Mouse (Mus musculus): ENCODE data around the gene Rasgef1c. TPM values are rescaled to one million over a fixed set of nuclear protein-coding genes. Genes with fewer than 3 reads are reported as not detected.

Rasgef1c gene
- total RNA-seq, 2 experiments from 2014 or later: 0.13 to 0.31 TPM

DNA sequence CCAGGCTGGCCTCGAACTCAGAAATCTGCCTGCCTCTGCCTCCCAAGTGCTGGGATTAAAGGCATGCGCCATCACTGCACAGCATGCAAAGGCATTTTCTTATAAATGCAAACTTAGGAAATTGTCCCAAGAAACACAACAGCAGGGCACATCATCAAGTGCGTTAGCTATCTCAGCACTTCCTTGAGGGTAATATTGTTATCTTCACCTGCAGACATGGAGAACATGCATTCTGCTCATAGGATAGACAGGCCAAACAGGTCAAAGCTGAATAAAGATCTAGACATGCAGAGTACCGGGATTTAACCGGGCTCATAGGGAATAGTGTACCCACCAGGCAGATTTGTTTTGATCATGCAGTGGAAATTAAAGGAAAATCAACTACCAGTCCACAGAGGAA is 9.6 kb upstream of the Rasgef1c start:
- no peak for DNase-seq
- no peak for TF ChIP-seq CTCF (IDR thresholded peaks at IDR 0.05)
- intact Hi-C loops (cut with DNase I): no loop called here
- Histone ChIP-seq H3K4me3 (no peak overlapping the region), H3K27ac (no peak overlapping the region)

DNA sequence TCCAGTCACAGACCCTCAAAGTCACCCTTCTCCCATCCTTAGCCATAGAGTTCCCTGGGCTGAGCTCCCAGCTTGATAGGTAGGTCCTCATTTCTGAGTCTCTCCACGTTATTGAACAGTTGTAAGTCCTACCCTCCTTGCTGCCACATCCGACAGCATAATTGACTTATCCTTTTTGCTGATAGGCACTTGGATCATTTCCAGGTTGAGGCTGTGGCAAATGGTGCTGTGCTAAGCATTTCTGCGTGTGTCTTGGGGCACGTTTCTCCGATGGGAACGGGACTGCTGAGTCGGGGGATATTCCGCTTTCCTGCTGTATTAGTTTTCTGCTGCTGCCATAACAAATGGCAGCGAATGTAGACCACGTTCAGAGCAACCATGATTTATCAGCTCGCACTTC is 7.8 kb upstream of the Rasgef1c start:
- no peak for TF ChIP-seq CTCF (IDR thresholded peaks at IDR 0.05)
- H3K27ac ChIP-seq: no peak overlapping the region
- DNase-seq: no peak
- H3K4me3 ChIP-seq: no peak overlapping the region
- intact Hi-C loops (cut with DNase I): no loop called here

- no peak overlapping the region for H3K4me3 ChIP-seq
- no peak for DNase-seq
- intact Hi-C loops (cut with DNase I): no loop called here
- H3K27ac ChIP-seq: no peak overlapping the region
- TF ChIP-seq CTCF (IDR thresholded peaks at IDR 0.05): no peak
These were observed 5.6 kb upstream of the Rasgef1c start for GRCm38 (mm10) chr11:49895966-49896590.

DNA sequence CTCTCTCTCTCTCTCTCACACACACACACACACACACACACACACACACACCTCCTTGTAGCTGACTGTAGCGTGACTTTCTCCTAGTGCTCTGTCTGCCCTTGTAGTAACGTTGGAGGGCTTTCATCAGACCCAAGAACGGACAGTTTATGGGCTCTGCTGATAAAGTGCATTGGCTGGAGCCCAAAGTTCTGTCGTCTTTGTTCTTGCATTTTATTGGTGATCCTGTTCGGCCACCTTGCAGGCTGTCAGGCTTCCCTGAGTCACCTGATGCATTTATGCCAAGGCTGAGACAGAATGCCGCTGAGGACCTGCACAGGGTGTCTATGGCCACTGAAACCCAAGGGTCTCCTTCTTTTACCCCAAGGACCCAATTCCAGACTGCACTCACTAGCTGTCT is 1.6 kb upstream of the Rasgef1c start:
- TF ChIP-seq CTCF (IDR thresholded peaks at IDR 0.05): no peak
- intact Hi-C loops (cut with DNase I): loop anchor here (5.0 kb wide), 1 partner anchor 57 kb away; no protein-coding TSS in a partner anchor
- Histone ChIP-seq H3K4me3 (no peak overlapping the region), H3K27ac (no peak overlapping the region)
- DNase-seq: no peak

- no peak for TF ChIP-seq CTCF (IDR thresholded peaks at IDR 0.05)
- Histone ChIP-seq H3K27ac (no peak overlapping the region; the same call in 1 of the 2 replicates), H3K4me3 (peak overlapping the region; percentile 73)
- no peak for DNase-seq
- intact Hi-C loops (cut with DNase I): loop anchor here (5.0 kb wide), 1 partner anchor 56 kb away; no protein-coding TSS in a partner anchor
These were observed 525 bp upstream of the Rasgef1c start for GRCm38 (mm10) chr11:49900962-49901658.

GRCm38 (mm10) chr11:49903333-49903732 is 1.7 kb downstream of the Rasgef1c start:
- H3K27ac ChIP-seq: no peak overlapping the region
- peak; percentile 90 for TF ChIP-seq CTCF (IDR thresholded peaks at IDR 0.05)
- intact Hi-C loops (cut with DNase I): loop anchor here (5.0 kb wide), 1 partner anchor 54 kb away; no protein-coding TSS in a partner anchor

GRCm38 (mm10) chr11:49918521-49919180 is 17.0 kb downstream of the Rasgef1c start:
- intact Hi-C loops (cut with DNase I): no loop called here

More at GRCm38 (mm10) chr11:49903333-49903732, 1.7 kb downstream of the Rasgef1c start:
- no peak overlapping the region for H3K4me3 ChIP-seq
- DNase-seq: peak; percentile 72

DNA sequence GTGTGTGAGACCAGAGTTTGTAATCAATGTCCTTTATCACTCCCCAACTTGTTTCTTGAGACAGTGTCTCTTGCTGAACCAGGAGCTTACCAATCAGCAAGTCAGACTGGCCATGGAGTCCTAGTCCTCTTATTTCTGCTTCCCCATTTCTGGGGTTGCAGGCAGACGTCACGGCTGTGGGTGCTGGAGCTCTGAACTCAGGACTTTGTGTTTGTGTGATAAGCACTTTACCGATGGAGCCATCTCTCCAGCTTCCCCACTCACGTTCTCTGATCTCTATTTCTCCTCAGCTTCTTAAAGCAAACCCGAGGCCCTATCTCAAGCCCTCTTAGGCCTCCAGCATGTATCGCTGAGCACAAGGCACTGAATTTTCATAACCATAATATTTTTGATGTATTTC is 17.7 kb downstream of the Rasgef1c start:
- H3K27ac ChIP-seq: no peak overlapping the region
- intact Hi-C loops (cut with DNase I): no loop called here
- DNase-seq: no peak
- H3K4me3 ChIP-seq: no peak overlapping the region
- TF ChIP-seq CTCF (IDR thresholded peaks at IDR 0.05): no peak

More at GRCm38 (mm10) chr11:49918521-49919180, 17.0 kb downstream of the Rasgef1c start:
- Histone ChIP-seq H3K4me3 (no peak overlapping the region), H3K27ac (no peak overlapping the region)
- no peak for TF ChIP-seq CTCF (IDR thresholded peaks at IDR 0.05)
- DNase-seq: no peak

GRCm38 (mm10) chr11:49923539-49923938 is 21.9 kb downstream of the Rasgef1c start:
- TF ChIP-seq CTCF (IDR thresholded peaks at IDR 0.05): no peak
- intact Hi-C loops (cut with DNase I): no loop called here

GRCm38 (mm10) chr11:49926183-49926582 is 24.5 kb downstream of the Rasgef1c start:
- intact Hi-C loops (cut with DNase I): no loop called here
- no peak for TF ChIP-seq CTCF (IDR thresholded peaks at IDR 0.05)
- no peak overlapping the region for H3K4me3 ChIP-seq
- no peak overlapping the region for H3K27ac ChIP-seq
- DNase-seq: no peak

More at GRCm38 (mm10) chr11:49923539-49923938, 21.9 kb downstream of the Rasgef1c start:
- Histone ChIP-seq H3K27ac (no peak overlapping the region), H3K4me3 (no peak overlapping the region)
- DNase-seq: no peak

DNA sequence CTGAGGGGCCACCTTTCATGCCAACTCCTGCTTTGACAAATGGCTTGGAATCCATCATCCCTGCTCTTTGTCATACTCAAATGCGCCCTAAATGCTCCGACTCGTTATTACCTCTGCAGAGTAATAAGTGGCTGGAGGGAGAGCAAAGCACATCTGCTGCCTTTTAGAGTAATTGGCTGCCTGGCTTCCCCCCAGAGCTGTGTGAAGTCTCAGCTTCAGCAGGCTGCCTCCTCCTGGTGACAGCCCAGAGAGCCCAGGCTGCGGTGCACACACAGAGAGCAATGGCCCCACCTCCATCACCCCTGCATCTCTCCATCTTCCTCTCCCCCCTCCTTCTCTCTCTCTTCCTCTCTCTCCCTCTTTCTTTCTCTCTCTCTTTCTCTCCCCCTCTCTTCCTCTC is 25.5 kb downstream of the Rasgef1c start:
- intact Hi-C loops (cut with DNase I): no loop called here
- Histone ChIP-seq H3K27ac (no peak overlapping the region), H3K4me3 (no peak overlapping the region)
- DNase-seq: no peak
- no peak for TF ChIP-seq CTCF (IDR thresholded peaks at IDR 0.05)

DNA sequence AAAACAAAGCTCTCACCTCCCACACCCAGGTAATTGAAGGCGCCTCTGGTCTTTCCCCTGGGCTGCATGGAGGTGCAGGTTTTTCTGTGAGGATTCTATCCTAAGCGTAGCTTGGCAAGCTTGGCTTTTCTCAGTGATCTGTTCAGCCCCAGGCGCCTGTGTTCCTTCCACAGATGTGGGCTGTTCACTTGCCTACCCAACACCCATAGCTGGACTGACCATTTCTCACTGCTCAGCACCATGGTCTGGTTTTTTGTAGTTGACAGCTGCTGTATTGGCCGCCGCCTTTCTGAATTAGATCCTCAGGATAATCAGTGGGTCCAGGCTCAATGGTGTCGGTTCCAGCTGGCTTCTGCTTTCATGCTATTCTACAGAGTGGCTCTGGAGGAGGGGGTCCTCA is 26.0 kb downstream of the Rasgef1c start:
- no peak overlapping the region for H3K27ac ChIP-seq
- intact Hi-C loops (cut with DNase I): no loop called here
- no peak overlapping the region for H3K4me3 ChIP-seq
- no peak for TF ChIP-seq CTCF (IDR thresholded peaks at IDR 0.05)
- DNase-seq: no peak

Measured in gastrocnemius, adult 2 months (tissue).